Mouse (Mus musculus): ENCODE measurements around the gene Tpst2. TPM values are rescaled to one million over a fixed set of nuclear protein-coding genes. Genes with fewer than 3 reads are reported as not detected.

Gene Tpst2
- polyA plus RNA-seq, 1 experiment from 2014 or later: 29.2 TPM

- Histone ChIP-seq H3K27ac (replicated peaks) (no peak overlapping the region), H3K9ac (ENCODE audit: low read length) (no peak overlapping the region), H3K4me3 (ENCODE audit: low read depth, low read length) (no peak overlapping the region), H3K27me3 (ENCODE audit: control insufficient read depth, insufficient read depth, low read length) (no peaks in the 10 kb centered on the region), H3K9me3 (ENCODE audit: control insufficient read depth, low read length) (no peaks in the 10 kb centered on the region), H3K4me2 (replicated peaks; ENCODE audit: low read depth) (no peak overlapping the region), H3K36me3 (ENCODE audit: control insufficient read depth, insufficient read depth, low read length) (no peaks in the 10 kb centered on the region), H3K4me1 (replicated peaks; ENCODE audit: control insufficient read depth, insufficient read depth) (peaks cover 4% of the 10 kb centered on the region; the same call in 1 of the 2 replicates)
- TF ChIP-seq EP300 (optimal IDR thresholded peaks at IDR 0.05) (no peak), CTCF (IDR thresholded peaks at IDR 0.05; ENCODE audit: low read depth) (no peak)
- 28% methylated on average over 6 of the region's 8 CpGs for WGBS
- DNase-seq (ENCODE audit: low spot score): peak; percentile 41
- ATAC-seq (ENCODE audit: low FRiP score, low TSS enrichment): no peak
These were observed 12.7 kb downstream of the Tpst2 start for GRCm38 (mm10) chr5:112289236-112289635.

- Histone ChIP-seq H3K9ac (ENCODE audit: low read length) (no peak overlapping the region), H3K36me3 (ENCODE audit: control insufficient read depth, insufficient read depth, low read length) (no peaks in the 10 kb centered on the region), H3K27me3 (ENCODE audit: control insufficient read depth, insufficient read depth, low read length) (no peaks in the 10 kb centered on the region), H3K4me2 (replicated peaks; ENCODE audit: low read depth) (no peak overlapping the region; the same call in 1 of the 2 replicates), H3K4me3 (ENCODE audit: low read depth, low read length) (no peak overlapping the region), H3K27ac (replicated peaks) (no peak overlapping the region), H3K4me1 (replicated peaks; ENCODE audit: control insufficient read depth, insufficient read depth) (peaks cover 4% of the 10 kb centered on the region; the same call in 1 of the 2 replicates), H3K9me3 (ENCODE audit: control insufficient read depth, low read length) (no peaks in the 10 kb centered on the region)
- 80% methylated on average over 16 of the region's 16 CpGs for WGBS
- no peak for ATAC-seq (ENCODE audit: low FRiP score, low TSS enrichment)
- DNase-seq (ENCODE audit: low spot score): no peak
- TF ChIP-seq EP300 (optimal IDR thresholded peaks at IDR 0.05): no peak
- no peak for TF ChIP-seq CTCF (IDR thresholded peaks at IDR 0.05; ENCODE audit: low read depth)
These were observed 13.5 kb downstream of the Tpst2 start for GRCm38 (mm10) chr5:112289819-112290535.

GRCm38 (mm10) chr5:112290536-112290880 lies 14.0 kb downstream of the Tpst2 start:
- Histone ChIP-seq H3K4me2 (replicated peaks; ENCODE audit: low read depth) (no peak overlapping the region), H3K27me3 (ENCODE audit: control insufficient read depth, insufficient read depth, low read length) (no peaks in the 10 kb centered on the region), H3K9me3 (ENCODE audit: control insufficient read depth, low read length) (no peaks in the 10 kb centered on the region), H3K4me1 (replicated peaks; ENCODE audit: control insufficient read depth, insufficient read depth) (peaks cover 4% of the 10 kb centered on the region; the same call in 1 of the 2 replicates), H3K27ac (replicated peaks) (no peak overlapping the region), H3K36me3 (ENCODE audit: control insufficient read depth, insufficient read depth, low read length) (no peaks in the 10 kb centered on the region), H3K9ac (ENCODE audit: low read length) (no peak overlapping the region), H3K4me3 (ENCODE audit: low read depth, low read length) (no peak overlapping the region)
- ATAC-seq (ENCODE audit: low FRiP score, low TSS enrichment): no peak
- 88% methylated on average over 8 of the region's 8 CpGs for WGBS
- TF ChIP-seq EP300 (optimal IDR thresholded peaks at IDR 0.05) (no peak), CTCF (IDR thresholded peaks at IDR 0.05; ENCODE audit: low read depth) (no peak)
- no peak for DNase-seq (ENCODE audit: low spot score)

GRCm38 (mm10) chr5:112291866-112292265 lies 15.4 kb downstream of the Tpst2 start:
- H3K36me3 ChIP-seq (ENCODE audit: control insufficient read depth, insufficient read depth, low read length): no peaks in the 10 kb centered on the region
- H3K4me3 ChIP-seq (ENCODE audit: low read depth, low read length): no peak overlapping the region
- peaks cover 4% of the 10 kb centered on the region; the same call in 1 of the 2 replicates for H3K4me1 ChIP-seq (replicated peaks; ENCODE audit: control insufficient read depth, insufficient read depth)
- no peak overlapping the region for H3K4me2 ChIP-seq (replicated peaks; ENCODE audit: low read depth)
- H3K9ac ChIP-seq (ENCODE audit: low read length): no peak overlapping the region
- H3K27ac ChIP-seq (replicated peaks): no peak overlapping the region
- TF ChIP-seq CTCF (IDR thresholded peaks at IDR 0.05; ENCODE audit: low read depth) (no peak), EP300 (optimal IDR thresholded peaks at IDR 0.05) (no peak)
- H3K9me3 ChIP-seq (ENCODE audit: control insufficient read depth, low read length): no peaks in the 10 kb centered on the region
- WGBS: 81% methylated on average over 5 of the region's 5 CpGs
- ATAC-seq (ENCODE audit: low FRiP score, low TSS enrichment) (no peak), DNase-seq (ENCODE audit: low spot score) (no peak)
- no peaks in the 10 kb centered on the region for H3K27me3 ChIP-seq (ENCODE audit: control insufficient read depth, insufficient read depth, low read length)

- Histone ChIP-seq H3K4me1 (replicated peaks; ENCODE audit: control insufficient read depth, insufficient read depth) (peaks cover 4% of the 10 kb centered on the region; the same call in 1 of the 2 replicates), H3K36me3 (ENCODE audit: control insufficient read depth, insufficient read depth, low read length) (no peaks in the 10 kb centered on the region), H3K27me3 (ENCODE audit: control insufficient read depth, insufficient read depth, low read length) (no peaks in the 10 kb centered on the region), H3K9me3 (ENCODE audit: control insufficient read depth, low read length) (no peaks in the 10 kb centered on the region), H3K4me2 (replicated peaks; ENCODE audit: low read depth) (no peak overlapping the region), H3K4me3 (ENCODE audit: low read depth, low read length) (no peak overlapping the region), H3K27ac (replicated peaks) (no peak overlapping the region), H3K9ac (ENCODE audit: low read length) (no peak overlapping the region)
- DNase-seq (ENCODE audit: low spot score) (no peak), ATAC-seq (ENCODE audit: low FRiP score, low TSS enrichment) (no peak)
- TF ChIP-seq EP300 (optimal IDR thresholded peaks at IDR 0.05): no peak
- TF ChIP-seq CTCF (IDR thresholded peaks at IDR 0.05; ENCODE audit: low read depth): no peak
- WGBS: 83% methylated on average over 17 of the region's 17 CpGs
These were observed 16.0 kb downstream of the Tpst2 start for GRCm38 (mm10) chr5:112292343-112292980.

- Histone ChIP-seq H3K27me3 (ENCODE audit: control insufficient read depth, insufficient read depth, low read length) (no peaks in the 10 kb centered on the region), H3K9ac (ENCODE audit: low read length) (no peak overlapping the region), H3K4me3 (ENCODE audit: low read depth, low read length) (no peak overlapping the region), H3K9me3 (ENCODE audit: control insufficient read depth, low read length) (no peaks in the 10 kb centered on the region), H3K4me1 (replicated peaks; ENCODE audit: control insufficient read depth, insufficient read depth) (no peaks in the 10 kb centered on the region), H3K36me3 (ENCODE audit: control insufficient read depth, insufficient read depth, low read length) (no peaks in the 10 kb centered on the region), H3K4me2 (replicated peaks; ENCODE audit: low read depth) (no peak overlapping the region), H3K27ac (replicated peaks) (no peak overlapping the region)
- no peak for DNase-seq (ENCODE audit: low spot score)
- ATAC-seq (ENCODE audit: low FRiP score, low TSS enrichment): no peak
- WGBS: 55% methylated on average over 2 of the region's 2 CpGs
- TF ChIP-seq EP300 (optimal IDR thresholded peaks at IDR 0.05): no peak
- TF ChIP-seq CTCF (IDR thresholded peaks at IDR 0.05; ENCODE audit: low read depth): no peak
These were observed 17.3 kb downstream of the Tpst2 start for GRCm38 (mm10) chr5:112293800-112294199.
